Mouse (Mus musculus) limb, embryonic 14.5 days (tissue): ENCODE data around the gene Psmd10. TPM values are rescaled to one million over a fixed set of nuclear protein-coding genes. Genes with fewer than 3 reads are reported as not detected.

Experiments used
- ATAC-seq: fragments of 200-750 bp; cut with Nextera tagmentation; 2 replicates; pipeline ENCODE4 v1.8.0; 2017; ENCODE audit warnings: low read depth, moderate number of reproducible peaks, moderate TSS enrichment; ENCODE audit not compliant: low FRiP score
- DNase-seq: peaks from one replicate; pipeline ENCODE4 v3.0.0-alpha.2; 2015; ENCODE audit warnings: low spot score
- H3K27ac ChIP-seq: fragments of 300-500 bp; sonication (generic); replicated peaks from 2 replicates; pipeline ENCODE4 v1.5.1; 2014; ENCODE audit warnings: low read depth, mild to moderate bottlenecking, low read length, moderate library complexity, mixed read lengths
- H3K27me3 ChIP-seq: fragments of 300-500 bp; sonication (generic); 2 replicates; pipeline ENCODE4 v1.6.1; 2014; ENCODE audit warnings: low read length, mixed read lengths; ENCODE audit not compliant: control insufficient read depth, insufficient read depth
- H3K36me3 ChIP-seq: fragments of 300-500 bp; sonication (generic); 2 replicates; pipeline ENCODE4 v1.6.1; 2014; ENCODE audit warnings: mild to moderate bottlenecking, low read length, moderate library complexity, mixed read lengths; ENCODE audit not compliant: control insufficient read depth, insufficient read depth
- H3K4me1 ChIP-seq: fragments of 300-500 bp; sonication (generic); 2 replicates; pipeline ENCODE4 v1.6.1; 2014; ENCODE audit warnings: antibody characterized with exemption, low read length, mixed read lengths; ENCODE audit not compliant: control insufficient read depth, insufficient read depth
- H3K4me2 ChIP-seq: fragments of 300-500 bp; sonication (generic); replicated peaks from 2 replicates; pipeline ENCODE4 v1.6.1; 2014; ENCODE audit warnings: low read depth, mild to moderate bottlenecking, low read length, moderate library complexity; ENCODE audit not compliant: severe bottlenecking
- H3K4me3 ChIP-seq: fragments of 300-500 bp; sonication (generic); replicated peaks from 2 replicates; pipeline ENCODE4 v1.5.1; 2014; ENCODE audit warnings: low read length
- H3K9ac ChIP-seq: fragments of 300-500 bp; sonication (generic); 2 replicates; pipeline ENCODE4 v1.6.1; 2014; ENCODE audit warnings: mild to moderate bottlenecking, low read depth, low read length, moderate library complexity; ENCODE audit not compliant: severe bottlenecking
- H3K9me3 ChIP-seq: fragments of 300-500 bp; sonication (generic); 2 replicates; pipeline ENCODE4 v1.6.1; 2016; ENCODE audit warnings: low read length; ENCODE audit not compliant: control insufficient read depth
- POLR2A ChIP-seq: fragments of 200-500 bp; IDR thresholded peaks from 2 replicates; pipeline ENCODE4 v1.8.0; 2012; ENCODE audit warnings: inconsistent platforms, mild to moderate bottlenecking, moderate library complexity, borderline replicate concordance; ENCODE audit not compliant: insufficient read depth, insufficient read length; ENCODE audit errors: extremely low read depth
- WGBS: fragments of 180-500 bp; shearing (Covaris S2); extraction: QIAGEN DNeasy Blood & Tissue Kit; methylation state at CpG from one replicate; pipeline ENCODE4 v1.1.7; 2014; 5-methylcytosine and 5-hydroxymethylcytosine counted together
- polyA plus RNA-seq, 2 experiments: library from polyadenylated mRNA; depleted of rRNA in 1 of 2; stranded (reverse) in 1 of 2; unstranded in 1 of 2; fragments of >200 nt; fragmentation: Nextera tagmentation in 1 of 2; extraction: Ambion mirVana in 1 of 2; gene quantifications; 2 replicates each; pipeline versions ENCODE4 v1.2.1 to v1.2.3; 2012 to 2014

Psmd10 gene
- polyA plus RNA-seq, 2 experiments, result 19.0 to 43.9 TPM

GRCm38 (mm10) chrX:140907360-140907759, 49.2 kb downstream of the Psmd10 start, which contains the start of gene Vsig1:
TSS of gene Vsig1 (plus strand) at chrX:140907608.
- ATAC-seq, result no peak
- H3K9ac ChIP-seq, result no peak within 1 kb of the TSS
- H3K4me1 ChIP-seq, result no peaks in the 10 kb centered on the region
- H3K4me2 ChIP-seq, result no peak within 1 kb of the TSS
- WGBS, result 69% methylated on average over 7 of the region's 7 CpGs
- no peak within 1 kb of the TSS for H3K27ac ChIP-seq
- H3K27me3 ChIP-seq, result no peaks in the 10 kb centered on the region
- no peaks in the 10 kb centered on the region for H3K9me3 ChIP-seq
- no peaks in the 10 kb centered on the region for H3K36me3 ChIP-seq
- no peak for DNase-seq
- no peak within 1 kb of the TSS for H3K4me3 ChIP-seq
- no peak for TF ChIP-seq POLR2A

- Histone ChIP-seq H3K9ac (no peak overlapping the region), H3K4me2 (no peak overlapping the region), H3K27ac (no peak overlapping the region), H3K4me1 (no peaks in the 10 kb centered on the region), H3K36me3 (no peaks in the 10 kb centered on the region), H3K27me3 (no peaks in the 10 kb centered on the region), H3K4me3 (no peak overlapping the region), H3K9me3 (no peaks in the 10 kb centered on the region)
- ATAC-seq (no peak), DNase-seq (no peak)
- WGBS, result 82% methylated on average over 3 of the region's 3 CpGs
- TF ChIP-seq POLR2A, result no peak
Observed at GRCm38 (mm10) chrX:140903487-140903886, 53.0 kb downstream of the Psmd10 start.

Other genes with a start within 250 kb of the Psmd10 start
- gene Tex13b, start 143.3 kb downstream of the Psmd10 start, polyA plus RNA-seq (2012; rRNA removed), result not detected in 2 replicates
- gene Tex13b, start 143.3 kb downstream of the Psmd10 start, polyA plus RNA-seq (2014; fragmentation: Nextera tagmentation; extraction: Ambion mirVana), result not detected in 2 replicates
- gene Vsig1, start 49.1 kb downstream of the Psmd10 start, polyA plus RNA-seq (2012; rRNA removed), result not detected in 2 replicates
- gene Vsig1, start 49.1 kb downstream of the Psmd10 start, polyA plus RNA-seq (2014; fragmentation: Nextera tagmentation; extraction: Ambion mirVana), result not detected in 2 replicates
- 10.7 and 12.4 TPM in 2 replicates for gene Atg4a, start 179 bp upstream of the Psmd10 start, polyA plus RNA-seq (2012; rRNA removed)
- gene Atg4a, start 179 bp upstream of the Psmd10 start, polyA plus RNA-seq (2014; fragmentation: Nextera tagmentation; extraction: Ambion mirVana), result 23.2 and 26.3 TPM in 2 replicates